Mouse (Mus musculus): ENCODE measurements at regions not wholly inside any gene's neighbourhood (a gene's known extent, or its start where the extent isn't known, plus 50 kb on each side); places are given as distances from the start of the nearest gene placed in this dataset.

- peak; percentile 32 for DNase-seq (ENCODE audit: low read depth)
- no peak for TF ChIP-seq POLR2A (IDR thresholded peaks at IDR 0.05; ENCODE audit: borderline replicate concordance, extremely low read depth, insufficient read depth, insufficient read length, poor library complexity, severe bottlenecking)
- TF ChIP-seq CTCF (IDR thresholded peaks at IDR 0.05; ENCODE audit: borderline replicate concordance, extremely low read depth, insufficient read depth, insufficient read length), result no peak
Observed at GRCm38 (mm10) chr10:99471832-99472497, 208.9 kb downstream of the Dusp6 start.

- no peak for DNase-seq (ENCODE audit: low read depth)
- TF ChIP-seq CTCF (IDR thresholded peaks at IDR 0.05; ENCODE audit: borderline replicate concordance, extremely low read depth, insufficient read depth, insufficient read length), result no peak
- TF ChIP-seq POLR2A (IDR thresholded peaks at IDR 0.05; ENCODE audit: borderline replicate concordance, extremely low read depth, insufficient read depth, insufficient read length, poor library complexity, severe bottlenecking), result no peak
Observed at GRCm38 (mm10) chr10:99472806-99473205, 209.8 kb downstream of the Dusp6 start.

GRCm38 (mm10) chr10:99473758-99474157 lies 210.7 kb downstream of the Dusp6 start:
- no peak for DNase-seq (ENCODE audit: low read depth)
- no peak for TF ChIP-seq POLR2A (IDR thresholded peaks at IDR 0.05; ENCODE audit: borderline replicate concordance, extremely low read depth, insufficient read depth, insufficient read length, poor library complexity, severe bottlenecking)
- TF ChIP-seq CTCF (IDR thresholded peaks at IDR 0.05; ENCODE audit: borderline replicate concordance, extremely low read depth, insufficient read depth, insufficient read length), result no peak

- DNase-seq (ENCODE audit: low read depth), result no peak
- no peak for TF ChIP-seq CTCF (IDR thresholded peaks at IDR 0.05; ENCODE audit: borderline replicate concordance, extremely low read depth, insufficient read depth, insufficient read length)
- no peak for TF ChIP-seq POLR2A (IDR thresholded peaks at IDR 0.05; ENCODE audit: borderline replicate concordance, extremely low read depth, insufficient read depth, insufficient read length, poor library complexity, severe bottlenecking)
Observed at GRCm38 (mm10) chr10:99474546-99474945, 211.5 kb downstream of the Dusp6 start.

DNA sequence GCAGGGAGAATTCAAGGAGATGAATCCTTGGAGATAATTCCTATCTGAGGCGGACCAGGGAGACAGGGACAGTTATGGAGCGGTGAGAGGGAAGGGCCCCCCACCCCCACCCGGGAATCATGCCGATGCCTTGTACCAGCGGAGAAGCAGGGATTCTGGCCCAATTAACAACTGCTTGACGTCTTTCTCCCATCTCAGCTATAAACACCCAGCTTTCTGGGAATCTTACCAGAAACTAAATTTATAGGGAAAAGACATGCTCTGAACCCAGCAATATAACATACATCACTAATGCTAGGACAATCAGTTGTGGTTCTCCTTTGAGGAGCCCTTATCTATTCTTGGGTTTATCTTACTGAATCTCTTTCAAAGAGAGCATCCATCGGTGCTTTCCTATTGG lies 213.2 kb downstream of the Dusp6 start:
- DNase-seq (ENCODE audit: low read depth), result peak; percentile 38
- TF ChIP-seq POLR2A (IDR thresholded peaks at IDR 0.05; ENCODE audit: borderline replicate concordance, extremely low read depth, insufficient read depth, insufficient read length, poor library complexity, severe bottlenecking) (no peak), CTCF (IDR thresholded peaks at IDR 0.05; ENCODE audit: borderline replicate concordance, extremely low read depth, insufficient read depth, insufficient read length) (no peak)

- TF ChIP-seq POLR2A (IDR thresholded peaks at IDR 0.05; ENCODE audit: borderline replicate concordance, extremely low read depth, insufficient read depth, insufficient read length, poor library complexity, severe bottlenecking), result no peak
- no peak for TF ChIP-seq CTCF (IDR thresholded peaks at IDR 0.05; ENCODE audit: borderline replicate concordance, extremely low read depth, insufficient read depth, insufficient read length)
- DNase-seq (ENCODE audit: low read depth), result peak; percentile 46
Observed at GRCm38 (mm10) chr10:99476776-99477175, 213.7 kb downstream of the Dusp6 start.

GRCm38 (mm10) chr10:99480573-99480972 lies 217.5 kb downstream of the Dusp6 start:
- no peak for TF ChIP-seq CTCF (IDR thresholded peaks at IDR 0.05; ENCODE audit: borderline replicate concordance, extremely low read depth, insufficient read depth, insufficient read length)
- TF ChIP-seq POLR2A (IDR thresholded peaks at IDR 0.05; ENCODE audit: borderline replicate concordance, extremely low read depth, insufficient read depth, insufficient read length, poor library complexity, severe bottlenecking), result no peak
- DNase-seq (ENCODE audit: low read depth), result peak; percentile 37

DNA sequence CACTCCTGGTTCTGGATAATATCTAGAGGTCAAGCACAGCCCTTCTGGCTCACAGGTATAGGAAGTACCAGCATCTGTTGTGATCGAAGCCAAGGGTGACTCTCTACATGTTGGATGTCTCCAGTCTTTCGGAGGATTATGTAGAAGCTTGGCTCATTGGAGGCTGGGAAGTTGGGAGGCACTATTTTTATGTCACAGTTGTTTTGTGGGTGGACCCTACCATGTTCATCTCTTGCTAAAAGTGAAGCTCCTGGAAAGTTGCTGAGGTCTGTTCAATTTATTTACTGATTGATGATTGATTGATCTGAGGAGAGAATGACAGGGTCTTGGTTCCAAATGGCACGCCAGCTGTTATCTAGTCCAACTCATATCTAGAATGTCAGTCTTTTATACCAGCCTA lies 219.0 kb downstream of the Dusp6 start:
- TF ChIP-seq POLR2A (IDR thresholded peaks at IDR 0.05; ENCODE audit: borderline replicate concordance, extremely low read depth, insufficient read depth, insufficient read length, poor library complexity, severe bottlenecking) (no peak), CTCF (IDR thresholded peaks at IDR 0.05; ENCODE audit: borderline replicate concordance, extremely low read depth, insufficient read depth, insufficient read length) (no peak)
- no peak for DNase-seq (ENCODE audit: low read depth)

- no peak for TF ChIP-seq CTCF (IDR thresholded peaks at IDR 0.05; ENCODE audit: borderline replicate concordance, extremely low read depth, insufficient read depth, insufficient read length)
- TF ChIP-seq POLR2A (IDR thresholded peaks at IDR 0.05; ENCODE audit: borderline replicate concordance, extremely low read depth, insufficient read depth, insufficient read length, poor library complexity, severe bottlenecking), result no peak
- DNase-seq (ENCODE audit: low read depth), result peak; percentile 71
Observed at GRCm38 (mm10) chr10:99488195-99489080, 225.4 kb downstream of the Dusp6 start.

DNA sequence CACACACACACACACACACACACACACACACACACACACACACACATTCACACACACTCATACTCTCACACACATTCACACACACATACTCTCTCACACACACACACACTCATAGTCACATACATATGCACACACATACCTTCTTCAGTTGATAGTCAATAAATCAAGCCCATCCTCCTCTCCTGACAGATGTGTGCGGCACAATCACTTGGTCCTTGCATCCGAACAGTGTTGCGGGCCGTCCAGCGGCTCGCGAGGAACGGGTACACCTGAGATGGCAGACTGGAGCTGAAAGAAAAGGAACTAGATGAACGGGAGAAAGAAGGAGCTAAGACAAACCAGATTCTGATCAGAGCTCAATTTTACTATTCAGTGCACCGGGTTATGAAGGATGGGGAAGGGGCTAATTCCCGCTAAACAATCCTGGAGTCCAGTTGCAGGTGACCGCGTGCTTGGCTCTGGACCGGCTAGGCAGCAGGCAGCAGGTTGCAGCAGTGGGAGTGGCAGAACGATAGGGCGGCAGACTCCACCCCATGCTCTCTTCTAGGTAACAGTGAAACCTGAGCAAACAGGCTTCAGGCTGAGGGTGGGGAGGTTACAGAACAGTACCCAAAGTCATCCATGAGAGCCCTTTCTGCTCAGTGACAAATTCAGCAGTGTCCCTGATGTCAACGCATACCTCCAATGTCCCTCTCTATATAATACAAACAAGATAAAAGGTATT lies 247.8 kb downstream of the Csl start:
- DNase-seq (ENCODE audit: low read depth), result no peak
- TF ChIP-seq CTCF (IDR thresholded peaks at IDR 0.05; ENCODE audit: borderline replicate concordance, extremely low read depth, insufficient read depth, insufficient read length) (no peak), POLR2A (IDR thresholded peaks at IDR 0.05; ENCODE audit: borderline replicate concordance, extremely low read depth, insufficient read depth, insufficient read length, poor library complexity, severe bottlenecking) (no peak)

DNA sequence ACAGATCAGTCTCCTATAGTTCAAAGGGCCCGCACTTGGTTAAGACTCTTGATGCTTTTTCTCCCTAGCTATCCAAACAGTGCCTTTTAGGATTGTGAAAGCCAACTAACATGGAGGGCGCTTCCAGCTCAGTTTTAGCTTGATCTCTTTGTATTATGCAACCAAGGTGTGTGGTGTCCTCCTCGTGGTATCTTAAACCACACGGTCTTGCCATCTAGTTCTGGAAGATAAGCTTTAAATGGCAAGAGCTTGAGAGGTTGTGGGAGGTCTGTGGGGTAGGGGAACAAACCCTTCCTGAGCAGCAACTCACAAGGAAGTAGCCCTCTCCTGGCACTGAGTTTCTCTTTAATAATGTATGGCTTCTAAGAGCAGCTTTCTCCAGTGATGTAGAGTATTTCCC lies 241.5 kb downstream of the Csl start:
- no peak for DNase-seq (ENCODE audit: low read depth)
- TF ChIP-seq POLR2A (IDR thresholded peaks at IDR 0.05; ENCODE audit: borderline replicate concordance, extremely low read depth, insufficient read depth, insufficient read length, poor library complexity, severe bottlenecking), result no peak
